ENCODE assay signal across 8 mouse cellular contexts in genomic region chr9:63666612-63667372, GRCm38 (mm10).
A peak's percentile ranks its signal among the peaks of the same experiment; 100 is the strongest.
DNase-seq lines count a peak whose midpoint lies in the region; ATAC-seq and TF ChIP-seq lines count a peak whose summit lies in the region.

No protein-coding gene starts in this region.

- peak; percentile 70 for DNase-seq in adrenal gland, postnatal 10 days
- DNase-seq in adrenal gland, adult 8-10 months: no peak
- peak; percentile 66 for DNase-seq in adipocyte (ENCODE audit: low spot score)
- peak; percentile 57 to 79 for DNase-seq in kidney, postnatal 25 days
- peak; percentile 69 for DNase-seq in testis, postnatal 10 days (ENCODE audit: low spot score)
- DNase-seq in cerebellum, adult 11-12 months: no peak
- DNase-seq in liver, postnatal 0 days: no peak

- H3K9ac ChIP-seq in heart, embryonic 14.5 days (ENCODE audit: low read length): peak overlapping the region; percentile 58; the same call in 1 of the 2 replicates
- no peak overlapping the region for H3K9ac ChIP-seq in liver, postnatal 0 days (replicated peaks)

- H3K9me3 ChIP-seq in heart, embryonic 14.5 days (ENCODE audit: control insufficient read depth, low read length): no peaks in the 10 kb centered on the region
- no peaks in the 10 kb centered on the region for H3K9me3 ChIP-seq in liver, postnatal 0 days (ENCODE audit: low read length)

- H3K36me3 ChIP-seq in heart, embryonic 14.5 days (ENCODE audit: control insufficient read depth, insufficient read depth, low read length): peaks cover 28% of the 10 kb centered on the region
- peaks cover 15% of the 10 kb centered on the region for H3K36me3 ChIP-seq in liver, postnatal 0 days (replicated peaks; ENCODE audit: insufficient read depth, low read length)

- no peak for TF ChIP-seq CTCF in liver, postnatal 0 days (IDR thresholded peaks at IDR 0.05; ENCODE audit: low read depth)

- H3K27me3 ChIP-seq in heart, embryonic 14.5 days (ENCODE audit: control insufficient read depth, insufficient read depth, low read length): no peaks in the 10 kb centered on the region
- H3K27me3 ChIP-seq in liver, postnatal 0 days (ENCODE audit: insufficient read depth, low read length): no peaks in the 10 kb centered on the region

- peak overlapping the region; percentile 36; the same call in 1 of the 2 replicates for H3K4me2 ChIP-seq in heart, embryonic 14.5 days (ENCODE audit: low read length)
- H3K4me2 ChIP-seq in liver, postnatal 0 days (ENCODE audit: low read depth, low read length): no peak overlapping the region

- peak; percentile 68 for ATAC-seq in heart, embryonic 14.5 days (ENCODE audit: insufficient number of reproducible peaks, insufficient read depth, low FRiP score, low read depth)
- no peak for ATAC-seq in liver, postnatal 0 days

- WGBS in heart, embryonic 14.5 days: 39% methylated on average over 18 of the region's 18 CpGs
- WGBS in liver, postnatal 0 days (ENCODE audit: insufficient replicate concordance): 79% methylated on average over 18 of the region's 18 CpGs

- H3K4me1 ChIP-seq in heart, embryonic 14.5 days (ENCODE audit: control insufficient read depth in 2 of 2, insufficient read depth in 2 of 2, low read length in 2 of 2): peaks cover 51 to 68% of the 10 kb centered on the region in 2 experiments
- peaks cover 3% of the 10 kb centered on the region; the same call in 1 of the 2 replicates for H3K4me1 ChIP-seq in liver, postnatal 0 days (ENCODE audit: insufficient read depth)

- TF ChIP-seq EP300 in liver, postnatal 0 days (IDR thresholded peaks at IDR 0.05; ENCODE audit: low read depth): no peak

- peak overlapping the region; percentile 29 to 71 for H3K27ac ChIP-seq in heart, embryonic 14.5 days (replicated peaks in 1 of 2; ENCODE audit: control insufficient read depth in 1 of 2, insufficient read depth in 1 of 2, low read depth in 2 of 2, low read length in 2 of 2)
- H3K27ac ChIP-seq in liver, postnatal 0 days (ENCODE audit: low read depth): no peak overlapping the region

- H3K4me3 ChIP-seq in heart, embryonic 14.5 days (ENCODE audit: control insufficient read depth in 1 of 2, insufficient read depth in 1 of 2, low read depth in 1 of 2, low read length in 2 of 2): no peak overlapping the region
- H3K4me3 ChIP-seq in liver, postnatal 0 days (ENCODE audit: low read depth, low read length): no peak overlapping the region

Comparison
In these comparisons a context has a peak if more than half of its experiments do, and no peak if none do; other contexts are left out.
1. DNase-seq: peak in adrenal gland, postnatal 10 days (single experiment), adipocyte (single experiment), kidney, postnatal 25 days (2 of 2) and testis, postnatal 10 days (single experiment); none in adrenal gland, adult 8-10 months (single experiment), cerebellum, adult 11-12 months (single experiment) and liver, postnatal 0 days (single experiment).